Mouse (Mus musculus): ENCODE measurements at regions not wholly inside any gene's neighbourhood (a gene's known extent, or its start where the extent isn't known, plus 50 kb on each side); places are given as distances from the start of the nearest gene placed in this dataset.

DNA sequence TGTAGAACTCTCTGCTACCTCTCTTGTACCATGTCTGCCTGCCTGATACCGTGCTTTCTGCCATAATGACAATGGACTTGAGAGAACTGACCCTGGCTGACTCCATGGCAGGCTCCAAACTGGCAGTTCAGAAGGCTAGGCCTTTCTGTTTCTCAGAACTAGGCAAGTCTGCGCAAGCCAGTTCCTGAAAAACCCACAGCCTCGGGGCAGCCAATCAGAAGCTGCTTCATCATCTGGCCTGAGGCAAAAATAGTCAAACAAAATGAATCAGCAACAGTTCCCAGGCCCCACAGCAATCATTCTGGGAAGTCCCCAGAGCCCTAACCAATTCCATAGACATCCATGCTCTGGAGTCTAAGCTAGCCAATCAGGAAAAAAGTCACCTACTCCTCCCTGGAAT is 284.5 kb downstream of the Olfr1505 start:
- Histone ChIP-seq H3K27me3 (ENCODE audit: control insufficient read depth, insufficient read depth, low read length) (no peaks in the 10 kb centered on the region), H3K36me3 (replicated peaks; ENCODE audit: control insufficient read depth, insufficient read depth, low read length) (no peaks in the 10 kb centered on the region), H3K4me1 (ENCODE audit: control insufficient read depth, insufficient read depth) (no peaks in the 10 kb centered on the region), H3K27ac (ENCODE audit: low read depth) (no peak overlapping the region), H3K9me3 (replicated peaks; ENCODE audit: control insufficient read depth, low read length) (no peaks in the 10 kb centered on the region), H3K9ac (replicated peaks; ENCODE audit: low read depth, low read length) (no peak overlapping the region), H3K4me2 (ENCODE audit: low read depth, low read length) (no peak overlapping the region), H3K4me3 (ENCODE audit: low read depth, low read length) (no peak overlapping the region)
- TF ChIP-seq EP300 (IDR thresholded peaks at IDR 0.05; ENCODE audit: low read depth) (no peak), CTCF (IDR thresholded peaks at IDR 0.05; ENCODE audit: low read depth) (no peak)
- no peak for ATAC-seq (ENCODE audit: insufficient read depth, low read depth)
- no peak for DNase-seq (ENCODE audit: low spot score)
- 77% methylated on average over 3 of the region's 3 CpGs for WGBS

DNA sequence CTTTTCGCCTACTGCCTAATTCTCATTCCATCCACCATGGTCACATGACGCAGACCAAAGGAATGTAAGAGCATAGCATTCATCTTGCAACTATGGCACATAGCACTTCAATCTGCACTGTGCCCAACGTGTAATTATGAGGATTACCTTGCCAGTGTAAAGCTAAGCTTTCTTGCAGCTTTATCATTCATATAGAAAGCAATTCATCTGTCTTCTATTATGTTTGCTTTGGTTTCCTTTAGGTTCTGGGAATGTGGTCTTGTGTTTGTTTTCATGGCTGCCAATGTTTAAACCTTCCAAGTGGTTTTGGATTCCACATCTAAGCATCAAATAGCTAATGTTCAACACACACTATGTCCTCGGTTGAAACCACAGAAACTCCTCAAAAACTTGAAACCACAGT is 307.2 kb downstream of the Olfr1505 start:
- no peaks in the 10 kb centered on the region; the same call in 1 of the 2 replicates for H3K4me1 ChIP-seq (ENCODE audit: control insufficient read depth, insufficient read depth)
- H3K36me3 ChIP-seq (replicated peaks; ENCODE audit: control insufficient read depth, insufficient read depth, low read length) = no peaks in the 10 kb centered on the region
- no peak for TF ChIP-seq EP300 (IDR thresholded peaks at IDR 0.05; ENCODE audit: low read depth)
- no peak for TF ChIP-seq CTCF (IDR thresholded peaks at IDR 0.05; ENCODE audit: low read depth)
- ATAC-seq (ENCODE audit: insufficient read depth, low read depth) (no peak), DNase-seq (ENCODE audit: low spot score) (no peak)
- H3K4me2 ChIP-seq (ENCODE audit: low read depth, low read length) = no peak overlapping the region
- no peaks in the 10 kb centered on the region for H3K9me3 ChIP-seq (replicated peaks; ENCODE audit: control insufficient read depth, low read length)
- H3K9ac ChIP-seq (replicated peaks; ENCODE audit: low read depth, low read length) = no peak overlapping the region
- H3K27ac ChIP-seq (ENCODE audit: low read depth) = no peak overlapping the region
- no peak overlapping the region for H3K4me3 ChIP-seq (ENCODE audit: low read depth, low read length)
- H3K27me3 ChIP-seq (ENCODE audit: control insufficient read depth, insufficient read depth, low read length) = no peaks in the 10 kb centered on the region
- WGBS = 77% methylated on average over 4 of the region's 4 CpGs

DNA sequence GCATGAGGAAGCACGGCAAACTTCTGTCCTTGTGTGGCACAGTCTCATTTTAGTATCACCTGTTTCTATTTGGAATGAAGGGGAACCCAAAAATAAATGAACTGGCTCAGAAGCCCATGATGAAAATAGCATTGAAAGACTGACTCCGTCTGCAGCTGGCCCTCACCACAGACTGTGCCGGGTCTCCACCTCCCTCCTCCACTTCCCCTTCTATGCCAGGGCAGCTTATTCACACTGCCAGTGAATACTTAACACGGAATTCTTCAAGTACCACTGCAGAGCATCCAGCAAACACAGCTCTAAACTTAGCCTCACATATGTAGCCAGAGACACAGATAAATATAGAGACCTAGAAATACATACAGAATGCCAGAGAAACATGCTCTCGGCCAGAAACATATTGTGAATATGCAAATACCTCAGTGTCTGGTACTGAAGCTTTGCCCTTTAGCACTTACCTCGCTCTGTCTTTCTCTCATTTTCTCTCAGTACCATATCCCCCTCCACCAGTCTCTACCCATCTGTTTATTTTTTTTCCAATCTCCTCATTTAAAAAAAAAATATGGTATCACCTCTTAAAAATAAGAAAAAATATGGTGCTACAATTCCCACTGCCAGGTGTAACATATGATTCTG is 311.8 kb downstream of the Olfr1505 start:
- Histone ChIP-seq H3K4me2 (ENCODE audit: low read depth, low read length) (no peak overlapping the region), H3K36me3 (replicated peaks; ENCODE audit: control insufficient read depth, insufficient read depth, low read length) (no peaks in the 10 kb centered on the region), H3K9me3 (replicated peaks; ENCODE audit: control insufficient read depth, low read length) (no peaks in the 10 kb centered on the region), H3K27ac (ENCODE audit: low read depth) (0 out of 2 replicates have a peak overlapping the region, but pooled peaks have one; percentile 5), H3K27me3 (ENCODE audit: control insufficient read depth, insufficient read depth, low read length) (no peaks in the 10 kb centered on the region), H3K4me3 (ENCODE audit: low read depth, low read length) (no peak overlapping the region), H3K9ac (replicated peaks; ENCODE audit: low read depth, low read length) (no peak overlapping the region), H3K4me1 (ENCODE audit: control insufficient read depth, insufficient read depth) (no peaks in the 10 kb centered on the region; the same call in 1 of the 2 replicates)
- ATAC-seq (ENCODE audit: insufficient read depth, low read depth) = peak; percentile 93
- TF ChIP-seq CTCF (IDR thresholded peaks at IDR 0.05; ENCODE audit: low read depth) (no peak), EP300 (IDR thresholded peaks at IDR 0.05; ENCODE audit: low read depth) (no peak)
- peak; percentile 63 for DNase-seq (ENCODE audit: low spot score)
- 25% methylated on average over 6 of the region's 6 CpGs for WGBS

DNA sequence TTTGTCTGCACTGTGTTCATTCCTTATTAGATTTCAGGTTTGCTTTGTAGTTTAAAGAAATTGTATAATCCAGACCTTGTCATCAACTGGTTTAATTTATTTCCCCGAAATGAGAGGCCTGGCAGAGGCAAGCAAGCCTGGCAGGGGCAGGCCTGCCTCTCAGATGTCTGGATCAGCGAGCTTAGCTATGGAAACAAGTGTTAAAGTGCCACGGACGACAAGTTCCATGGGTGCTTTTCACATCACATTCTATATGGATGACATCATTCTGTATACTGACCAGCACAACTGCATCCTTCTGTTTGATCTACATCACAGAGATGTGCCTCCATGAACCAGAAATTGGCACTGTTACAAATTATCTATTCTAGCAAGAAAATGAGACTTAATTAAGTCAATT is 312.5 kb downstream of the Olfr1505 start:
- Histone ChIP-seq H3K27ac (ENCODE audit: low read depth) (no peak overlapping the region), H3K27me3 (ENCODE audit: control insufficient read depth, insufficient read depth, low read length) (no peaks in the 10 kb centered on the region), H3K4me3 (ENCODE audit: low read depth, low read length) (no peak overlapping the region), H3K4me2 (ENCODE audit: low read depth, low read length) (no peak overlapping the region), H3K9ac (replicated peaks; ENCODE audit: low read depth, low read length) (no peak overlapping the region), H3K36me3 (replicated peaks; ENCODE audit: control insufficient read depth, insufficient read depth, low read length) (no peaks in the 10 kb centered on the region), H3K9me3 (replicated peaks; ENCODE audit: control insufficient read depth, low read length) (no peaks in the 10 kb centered on the region), H3K4me1 (ENCODE audit: control insufficient read depth, insufficient read depth) (no peaks in the 10 kb centered on the region; the same call in 1 of the 2 replicates)
- DNase-seq (ENCODE audit: low spot score) (no peak), ATAC-seq (ENCODE audit: insufficient read depth, low read depth) (no peak)
- no peak for TF ChIP-seq EP300 (IDR thresholded peaks at IDR 0.05; ENCODE audit: low read depth)
- TF ChIP-seq CTCF (IDR thresholded peaks at IDR 0.05; ENCODE audit: low read depth) = no peak
- WGBS = 37% methylated on average over 4 of the region's 4 CpGs

DNA sequence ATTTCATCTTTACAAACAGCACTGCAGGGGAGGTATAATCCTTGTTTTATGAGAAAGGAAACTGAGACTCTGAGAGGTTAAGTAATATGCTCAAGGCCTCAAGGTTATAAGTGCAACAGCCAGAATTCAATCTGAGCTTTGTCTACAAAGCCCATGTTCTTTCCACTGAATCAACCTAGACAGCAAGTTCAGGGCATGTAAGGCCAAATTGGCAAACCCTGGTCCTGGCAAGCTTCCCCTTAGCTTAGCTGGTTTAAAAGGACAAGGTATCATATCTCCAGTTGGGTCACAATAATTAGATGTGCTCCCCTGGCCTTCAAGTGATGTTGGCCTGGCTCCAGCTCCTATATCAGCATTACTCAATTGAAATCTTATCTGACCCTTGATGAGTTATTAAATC is 313.2 kb downstream of the Olfr1505 start:
- Histone ChIP-seq H3K4me3 (ENCODE audit: low read depth, low read length) (no peak overlapping the region), H3K9ac (replicated peaks; ENCODE audit: low read depth, low read length) (no peak overlapping the region), H3K9me3 (replicated peaks; ENCODE audit: control insufficient read depth, low read length) (no peaks in the 10 kb centered on the region), H3K4me2 (ENCODE audit: low read depth, low read length) (no peak overlapping the region), H3K27ac (ENCODE audit: low read depth) (no peak overlapping the region), H3K27me3 (ENCODE audit: control insufficient read depth, insufficient read depth, low read length) (no peaks in the 10 kb centered on the region), H3K4me1 (ENCODE audit: control insufficient read depth, insufficient read depth) (no peaks in the 10 kb centered on the region; the same call in 1 of the 2 replicates), H3K36me3 (replicated peaks; ENCODE audit: control insufficient read depth, insufficient read depth, low read length) (no peaks in the 10 kb centered on the region)
- ATAC-seq (ENCODE audit: insufficient read depth, low read depth) = no peak; the same call in 1 of the 2 replicates
- DNase-seq (ENCODE audit: low spot score) = peak; percentile 17
- TF ChIP-seq EP300 (IDR thresholded peaks at IDR 0.05; ENCODE audit: low read depth) (no peak), CTCF (IDR thresholded peaks at IDR 0.05; ENCODE audit: low read depth) (no peak)

DNA sequence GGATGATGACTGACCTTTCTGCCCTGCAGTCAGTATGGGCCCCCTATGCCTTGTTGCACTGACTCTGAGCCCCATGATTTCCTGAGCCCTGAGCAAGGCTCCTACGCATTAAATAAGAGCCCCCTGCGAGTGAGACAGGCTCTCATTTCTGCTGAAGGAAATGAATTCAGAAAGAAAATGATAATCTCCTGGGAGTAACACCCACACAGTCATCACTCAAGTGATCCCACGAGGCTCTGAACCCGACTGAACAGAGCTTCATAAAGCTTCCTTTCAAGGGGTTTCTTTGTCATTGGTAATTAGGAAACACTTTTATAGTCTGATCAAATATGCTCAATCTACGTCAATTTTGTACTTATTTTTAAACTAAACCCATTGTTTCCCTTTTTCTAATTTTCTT is 330.2 kb downstream of the Olfr1505 start:
- Histone ChIP-seq H3K9ac (replicated peaks; ENCODE audit: low read depth, low read length) (no peak overlapping the region), H3K27me3 (ENCODE audit: control insufficient read depth, insufficient read depth, low read length) (peaks cover 10% of the 10 kb centered on the region), H3K4me1 (ENCODE audit: control insufficient read depth, insufficient read depth) (peaks cover 18% of the 10 kb centered on the region), H3K9me3 (replicated peaks; ENCODE audit: control insufficient read depth, low read length) (no peaks in the 10 kb centered on the region), H3K4me3 (ENCODE audit: low read depth, low read length) (no peak overlapping the region), H3K27ac (ENCODE audit: low read depth) (no peak overlapping the region), H3K36me3 (replicated peaks; ENCODE audit: control insufficient read depth, insufficient read depth, low read length) (no peaks in the 10 kb centered on the region), H3K4me2 (ENCODE audit: low read depth, low read length) (no peak overlapping the region)
- ATAC-seq (ENCODE audit: insufficient read depth, low read depth) (no peak), DNase-seq (ENCODE audit: low spot score) (no peak)
- no peak for TF ChIP-seq EP300 (IDR thresholded peaks at IDR 0.05; ENCODE audit: low read depth)
- no peak for TF ChIP-seq CTCF (IDR thresholded peaks at IDR 0.05; ENCODE audit: low read depth)
- WGBS = 73% methylated on average over 5 of the region's 5 CpGs

Data from heart, postnatal 0 days (tissue).